Mouse (Mus musculus) hematopoietic multipotent progenitor cell, adult 10-12 weeks (in vitro differentiated cells): Measurements from ENCODE around the gene Bend6. TPM values are rescaled to one million over a fixed set of nuclear protein-coding genes. Genes with fewer than 3 reads are reported as not detected.

ENCODE experiments used
- polyA plus RNA-seq: library from polyadenylated mRNA; stranded (reverse); fragments of >175 nt; gene quantifications from 2 replicates; pipeline ENCODE4 v1.2.3, GENCODE M21; 2012; ENCODE audit warnings: low replicate concordance

The Bend6 gene
- polyA plus RNA-seq = 0.35 and 0.38 TPM in 2 replicates

DNA sequence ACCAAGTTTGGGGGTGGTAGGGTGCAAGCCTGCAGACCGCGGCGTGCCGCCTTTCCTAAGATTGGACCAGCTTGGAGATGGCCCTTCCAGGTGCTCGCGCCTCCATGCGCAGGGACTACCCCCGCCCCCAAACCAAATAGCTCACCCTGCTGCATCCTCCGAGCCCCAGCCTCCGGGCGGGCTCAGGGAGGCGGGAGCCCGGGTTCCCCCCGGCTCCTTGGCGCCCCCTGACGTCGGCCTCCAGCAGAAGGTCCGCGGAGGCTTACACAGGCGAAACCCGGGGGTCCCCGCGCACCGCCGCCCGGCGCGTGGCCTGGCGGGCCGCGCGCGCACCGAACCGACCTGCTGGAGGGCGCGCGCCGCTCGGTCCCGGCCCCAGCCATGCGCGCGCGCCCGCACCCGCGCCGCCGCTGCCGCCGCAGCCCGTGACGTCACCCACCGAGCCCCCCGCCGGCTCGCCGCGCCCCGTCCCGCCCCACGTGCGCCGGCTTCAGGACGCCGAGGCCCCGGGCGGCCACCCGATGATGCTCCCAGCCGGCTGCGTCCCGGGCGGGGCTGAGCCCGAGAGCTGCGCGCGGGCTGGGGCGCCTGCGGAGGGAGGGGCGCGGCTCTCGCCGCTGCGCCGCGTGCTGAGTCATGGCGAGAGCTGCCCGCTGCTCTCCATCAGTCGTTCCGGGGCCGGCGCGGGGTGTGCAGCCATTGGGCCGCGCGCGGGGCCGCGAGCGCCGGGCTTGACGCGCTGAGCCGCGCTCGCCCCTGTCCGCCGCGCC lies at the start of gene Bend6:
Bend6 (minus strand) TSS at position 396 of the 770 bp plus-strand sequence.

DNA sequence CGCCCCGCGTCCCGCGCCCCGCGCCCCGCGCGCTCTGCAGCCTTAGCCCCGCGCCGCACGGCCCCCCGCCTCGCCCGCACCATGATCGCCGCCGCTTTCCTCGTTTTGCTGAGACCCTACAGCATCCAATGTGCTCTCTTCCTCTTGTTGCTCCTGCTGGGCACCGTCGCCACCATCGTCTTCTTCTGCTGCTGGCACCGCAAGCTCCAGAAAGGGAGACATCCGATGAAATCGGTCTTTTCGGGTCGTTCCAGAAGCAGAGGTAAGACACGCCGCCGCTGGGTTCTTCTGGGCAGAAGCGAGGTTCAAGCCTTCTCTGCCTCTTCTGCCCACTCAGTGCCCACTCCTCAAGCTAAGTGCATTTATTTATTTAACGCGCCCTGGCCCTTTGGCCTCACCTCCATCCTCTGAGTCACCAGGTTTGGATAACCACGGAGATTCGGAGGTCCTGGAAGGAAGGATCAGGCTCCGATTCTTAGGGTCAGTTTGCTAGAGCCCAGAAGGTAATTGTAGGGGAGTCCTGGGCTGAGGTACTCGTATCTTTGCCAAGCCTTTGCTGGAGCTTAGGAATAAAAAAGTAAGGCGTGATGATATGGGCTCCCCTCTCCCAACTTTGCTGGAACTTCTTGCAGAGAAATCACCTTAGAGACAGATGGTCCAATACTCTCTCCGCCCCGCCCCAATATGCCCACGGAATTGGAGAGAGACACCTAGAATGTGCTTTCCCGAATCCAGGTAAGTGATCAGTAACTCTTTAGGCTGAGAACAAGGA lies 761 bp upstream of the Bend6 start, which contains the start of gene Dst:
Dst (plus strand) TSS at position 35 of the 772 bp plus-strand sequence.

DNA sequence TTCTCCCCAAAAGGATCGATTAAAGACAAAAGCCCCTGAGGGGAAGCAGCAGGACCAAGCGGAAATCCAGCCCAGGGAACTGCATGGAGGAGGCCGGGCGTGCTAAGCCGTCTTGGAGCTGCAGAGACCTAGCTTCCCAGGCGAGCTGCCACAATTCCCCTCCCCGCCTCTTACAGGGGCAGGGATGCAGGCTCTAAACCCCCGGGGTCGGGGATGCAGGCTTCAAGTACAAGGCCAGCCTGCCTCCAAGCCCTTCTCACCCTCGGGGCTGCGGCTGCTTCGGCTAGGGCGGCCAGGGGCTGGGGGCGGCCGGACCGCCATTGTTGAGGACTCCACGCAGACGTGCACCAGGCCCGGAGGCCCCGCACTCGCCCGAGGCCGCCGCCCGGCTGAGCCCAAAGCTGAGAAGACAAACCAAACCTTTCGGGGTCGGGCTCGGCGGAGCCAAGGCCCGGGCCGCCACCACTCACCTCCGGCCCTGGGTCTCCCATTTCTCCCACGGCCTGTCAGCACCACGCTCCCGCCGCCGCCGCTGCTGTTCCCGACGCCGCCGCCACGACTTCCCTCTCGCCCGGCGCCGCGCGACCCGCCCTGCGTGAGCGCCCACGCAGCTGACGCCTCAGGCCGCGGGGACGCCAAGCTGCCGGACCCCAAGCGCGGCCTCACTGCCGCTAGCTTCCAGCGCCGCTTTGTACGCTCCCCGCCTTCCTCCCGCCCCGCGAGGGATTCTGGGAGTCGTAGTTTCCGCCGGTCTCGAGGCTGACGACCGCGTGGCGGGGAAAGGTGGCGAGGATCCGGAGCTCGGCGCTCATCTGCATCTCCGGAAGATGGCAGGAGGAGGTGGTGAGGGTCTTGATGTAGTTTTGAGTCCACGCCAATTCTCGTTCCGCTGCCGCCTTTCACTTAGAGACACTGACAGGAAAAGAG lies 93.5 kb downstream of the Bend6 start, which contains the start of gene Zfp451:
Zfp451 (minus strand) TSS at position 728 of the 927 bp plus-strand sequence.

Other genes starting within 250 kb of the Bend6 start
- gene Prim2, start 238.0 kb downstream of the Bend6 start, polyA plus RNA-seq = 0.74 and 4.6 TPM in 2 replicates
- gene Rab23, start 187.9 kb downstream of the Bend6 start, polyA plus RNA-seq = 3.2 and 5.2 TPM in 2 replicates
- 1.4 and 2.5 TPM in 2 replicates for gene Bag2, start 150.0 kb downstream of the Bend6 start, polyA plus RNA-seq
- 8.1 and 18.6 TPM in 2 replicates for gene Zfp451, start 93.2 kb downstream of the Bend6 start, polyA plus RNA-seq
- 9.5 and 14.8 TPM in 2 replicates for gene Dst, start 409 bp upstream of the Bend6 start, polyA plus RNA-seq